Mouse (Mus musculus): Measurements from ENCODE around the gene Itga5. TPM values are rescaled to one million over a fixed set of nuclear protein-coding genes. Genes with fewer than 3 reads are reported as not detected.
A peak's percentile ranks its signal among the peaks of the same experiment; 100 is the strongest.

Itga5 gene
- polyA plus RNA-seq, 1 experiment from 2014 or later: 36.2 TPM

DNA sequence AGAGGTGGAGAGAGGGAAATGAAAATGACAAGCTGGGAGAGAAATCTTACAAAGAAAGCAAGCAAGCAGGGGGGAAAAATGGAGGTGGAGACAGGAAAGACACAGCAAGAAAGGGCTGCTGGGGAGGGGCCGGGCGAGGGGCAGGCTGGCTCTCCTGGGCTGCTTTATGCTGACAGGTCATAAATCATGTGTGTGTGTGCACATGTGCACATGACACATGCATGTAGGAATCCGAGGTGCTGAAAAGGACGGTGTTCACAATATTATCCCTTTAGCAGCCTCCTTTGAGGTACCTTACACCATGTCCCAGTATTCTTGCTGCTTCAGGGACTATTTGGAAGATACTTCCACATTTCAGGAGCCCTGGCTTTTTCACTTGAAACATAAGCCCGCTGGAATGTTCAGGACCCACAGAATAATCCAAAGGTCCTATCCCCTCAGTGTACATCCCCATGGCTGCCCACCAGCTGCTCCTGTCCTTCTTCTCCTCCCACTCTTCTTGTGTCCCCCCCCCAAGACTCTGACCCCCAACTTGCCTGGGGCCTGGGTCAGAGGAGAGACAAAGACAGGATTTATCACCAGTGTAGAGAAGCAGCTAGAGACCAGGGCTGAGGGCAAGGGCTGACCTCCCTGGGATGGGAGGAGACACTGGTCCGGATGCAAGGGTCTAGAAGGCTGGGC, 64.1 kb downstream of the Itga5 start:
- ATAC-seq (ENCODE audit: low FRiP score, low TSS enrichment) (no peak), DNase-seq (ENCODE audit: low spot score) (peak; percentile 12)
- Histone ChIP-seq H3K27ac (replicated peaks) (no peak overlapping the region), H3K36me3 (ENCODE audit: control insufficient read depth, insufficient read depth, low read length) (no peaks in the 10 kb centered on the region), H3K4me3 (ENCODE audit: low read depth, low read length) (no peak overlapping the region), H3K9ac (ENCODE audit: low read length) (no peak overlapping the region), H3K9me3 (ENCODE audit: control insufficient read depth, low read length) (no peaks in the 10 kb centered on the region), H3K27me3 (ENCODE audit: control insufficient read depth, insufficient read depth, low read length) (no peaks in the 10 kb centered on the region), H3K4me2 (replicated peaks; ENCODE audit: low read depth) (no peak overlapping the region), H3K4me1 (replicated peaks; ENCODE audit: control insufficient read depth, insufficient read depth) (peaks cover 10% of the 10 kb centered on the region)
- TF ChIP-seq EP300 (optimal IDR thresholded peaks at IDR 0.05): no peak
- TF ChIP-seq CTCF (IDR thresholded peaks at IDR 0.05; ENCODE audit: low read depth): no peak
- WGBS: 36% methylated on average over 6 of the region's 6 CpGs

- no peak overlapping the region for H3K4me3 ChIP-seq (ENCODE audit: low read depth, low read length)
- TF ChIP-seq CTCF (IDR thresholded peaks at IDR 0.05; ENCODE audit: low read depth) (no peak), EP300 (optimal IDR thresholded peaks at IDR 0.05) (no peak)
- no peak overlapping the region for H3K4me2 ChIP-seq (replicated peaks; ENCODE audit: low read depth)
- 41% methylated on average over 5 of the region's 5 CpGs for WGBS
- no peaks in the 10 kb centered on the region for H3K27me3 ChIP-seq (ENCODE audit: control insufficient read depth, insufficient read depth, low read length)
- H3K4me1 ChIP-seq (replicated peaks; ENCODE audit: control insufficient read depth, insufficient read depth): peaks cover 10% of the 10 kb centered on the region
- no peak overlapping the region for H3K9ac ChIP-seq (ENCODE audit: low read length)
- peaks cover 5% of the 10 kb centered on the region for H3K36me3 ChIP-seq (ENCODE audit: control insufficient read depth, insufficient read depth, low read length)
- no peak for DNase-seq (ENCODE audit: low spot score)
- no peaks in the 10 kb centered on the region for H3K9me3 ChIP-seq (ENCODE audit: control insufficient read depth, low read length)
- peak overlapping the region; percentile 25 for H3K27ac ChIP-seq (replicated peaks)
- ATAC-seq (ENCODE audit: low FRiP score, low TSS enrichment): no peak
Measured at GRCm38 (mm10) chr15:103301547-103302340, 64.8 kb downstream of the Itga5 start.

GRCm38 (mm10) chr15:103301046-103301445, 65.5 kb downstream of the Itga5 start:
- H3K4me3 ChIP-seq (ENCODE audit: low read depth, low read length): no peak overlapping the region
- DNase-seq (ENCODE audit: low spot score): no peak
- H3K36me3 ChIP-seq (ENCODE audit: control insufficient read depth, insufficient read depth, low read length): peaks cover 5% of the 10 kb centered on the region
- H3K27ac ChIP-seq (replicated peaks): peak overlapping the region; percentile 20
- no peak overlapping the region for H3K9ac ChIP-seq (ENCODE audit: low read length)
- no peaks in the 10 kb centered on the region for H3K27me3 ChIP-seq (ENCODE audit: control insufficient read depth, insufficient read depth, low read length)
- H3K9me3 ChIP-seq (ENCODE audit: control insufficient read depth, low read length): no peaks in the 10 kb centered on the region
- TF ChIP-seq CTCF (IDR thresholded peaks at IDR 0.05; ENCODE audit: low read depth) (no peak), EP300 (optimal IDR thresholded peaks at IDR 0.05) (no peak)
- ATAC-seq (ENCODE audit: low FRiP score, low TSS enrichment): no peak
- no peak overlapping the region for H3K4me2 ChIP-seq (replicated peaks; ENCODE audit: low read depth)
- peaks cover 10% of the 10 kb centered on the region for H3K4me1 ChIP-seq (replicated peaks; ENCODE audit: control insufficient read depth, insufficient read depth)
- WGBS: 37% methylated on average over 2 of the region's 2 CpGs

DNA sequence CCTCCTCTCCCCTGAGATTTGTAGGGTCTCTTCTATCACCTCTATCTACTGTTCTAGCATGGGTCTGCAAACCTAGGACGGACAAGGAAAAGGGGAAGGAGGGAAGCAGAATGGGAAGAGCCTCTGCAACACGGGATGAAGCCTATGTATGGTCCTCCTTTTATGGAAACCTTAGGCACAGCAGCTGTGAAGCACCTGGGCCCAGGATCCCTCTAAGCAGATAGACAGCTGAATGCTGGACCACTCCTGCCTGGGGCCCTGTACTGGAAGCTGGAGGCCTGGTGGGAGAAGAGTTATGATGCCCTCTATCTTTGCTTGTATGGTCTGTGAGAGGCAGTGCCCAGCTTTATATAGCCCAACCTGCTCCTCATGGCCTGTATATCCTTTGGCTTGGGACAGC, 66.0 kb downstream of the Itga5 start:
- H3K4me3 ChIP-seq (ENCODE audit: low read depth, low read length): no peak overlapping the region
- 15% methylated on average over 2 of the region's 2 CpGs for WGBS
- H3K9ac ChIP-seq (ENCODE audit: low read length): no peak overlapping the region
- peak overlapping the region; percentile 23; the same call in 1 of the 2 replicates for H3K4me2 ChIP-seq (replicated peaks; ENCODE audit: low read depth)
- peaks cover 10% of the 10 kb centered on the region for H3K4me1 ChIP-seq (replicated peaks; ENCODE audit: control insufficient read depth, insufficient read depth)
- H3K9me3 ChIP-seq (ENCODE audit: control insufficient read depth, low read length): no peaks in the 10 kb centered on the region
- DNase-seq (ENCODE audit: low spot score) (no peak), ATAC-seq (ENCODE audit: low FRiP score, low TSS enrichment) (no peak)
- H3K27me3 ChIP-seq (ENCODE audit: control insufficient read depth, insufficient read depth, low read length): no peaks in the 10 kb centered on the region
- TF ChIP-seq EP300 (optimal IDR thresholded peaks at IDR 0.05) (no peak), CTCF (IDR thresholded peaks at IDR 0.05; ENCODE audit: low read depth) (no peak)
- H3K36me3 ChIP-seq (ENCODE audit: control insufficient read depth, insufficient read depth, low read length): peaks cover 5% of the 10 kb centered on the region
- peak overlapping the region; percentile 20 for H3K27ac ChIP-seq (replicated peaks)

GRCm38 (mm10) chr15:103300067-103300471, 66.5 kb downstream of the Itga5 start:
- TF ChIP-seq CTCF (IDR thresholded peaks at IDR 0.05; ENCODE audit: low read depth): no peak
- no peak for TF ChIP-seq EP300 (optimal IDR thresholded peaks at IDR 0.05)
- peaks cover 5% of the 10 kb centered on the region for H3K36me3 ChIP-seq (ENCODE audit: control insufficient read depth, insufficient read depth, low read length)
- H3K4me3 ChIP-seq (ENCODE audit: low read depth, low read length): no peak overlapping the region
- no peaks in the 10 kb centered on the region for H3K9me3 ChIP-seq (ENCODE audit: control insufficient read depth, low read length)
- DNase-seq (ENCODE audit: low spot score) (no peak), ATAC-seq (ENCODE audit: low FRiP score, low TSS enrichment) (no peak)
- peak overlapping the region; percentile 23 for H3K4me2 ChIP-seq (replicated peaks; ENCODE audit: low read depth)
- 30% methylated on average over 18 of the region's 18 CpGs for WGBS
- peaks cover 10% of the 10 kb centered on the region for H3K4me1 ChIP-seq (replicated peaks; ENCODE audit: control insufficient read depth, insufficient read depth)
- H3K9ac ChIP-seq (ENCODE audit: low read length): no peak overlapping the region
- H3K27me3 ChIP-seq (ENCODE audit: control insufficient read depth, insufficient read depth, low read length): no peaks in the 10 kb centered on the region
- H3K27ac ChIP-seq (replicated peaks): 0 out of 2 replicates have a peak overlapping the region, but pooled peaks have one; percentile 20

- H3K9ac ChIP-seq (ENCODE audit: low read length): no peak overlapping the region
- TF ChIP-seq CTCF (IDR thresholded peaks at IDR 0.05; ENCODE audit: low read depth): no peak
- no peak for TF ChIP-seq EP300 (optimal IDR thresholded peaks at IDR 0.05)
- no peaks in the 10 kb centered on the region for H3K27me3 ChIP-seq (ENCODE audit: control insufficient read depth, insufficient read depth, low read length)
- H3K4me1 ChIP-seq (replicated peaks; ENCODE audit: control insufficient read depth, insufficient read depth): peaks cover 10% of the 10 kb centered on the region
- H3K27ac ChIP-seq (replicated peaks): no peak overlapping the region; the same call in 1 of the 2 replicates
- no peaks in the 10 kb centered on the region for H3K9me3 ChIP-seq (ENCODE audit: control insufficient read depth, low read length)
- no peak overlapping the region; the same call in 1 of the 2 replicates for H3K4me2 ChIP-seq (replicated peaks; ENCODE audit: low read depth)
- 42% methylated on average over 8 of the region's 8 CpGs for WGBS
- peaks cover 5% of the 10 kb centered on the region for H3K36me3 ChIP-seq (ENCODE audit: control insufficient read depth, insufficient read depth, low read length)
- ATAC-seq (ENCODE audit: low FRiP score, low TSS enrichment): no peak
- no peak for DNase-seq (ENCODE audit: low spot score)
- no peak overlapping the region for H3K4me3 ChIP-seq (ENCODE audit: low read depth, low read length)
Measured at GRCm38 (mm10) chr15:103299644-103300043, 66.9 kb downstream of the Itga5 start.

Data from stomach, postnatal 0 days (tissue).